Mouse (Mus musculus): Measurements from ENCODE around the gene Epn2. TPM values are rescaled to one million over a fixed set of nuclear protein-coding genes. Genes with fewer than 3 reads are reported as not detected.

The Epn2 gene
- total and polyA plus RNA-seq, 3 experiments, result 7.2 to 13.8 (median 10.1) TPM

- in situ Hi-C loops (cut with MboI; ENCODE audit: low pct_ligation_motif_present, low pct_unique_long_range_greater_than_20kb, low sequenced_read_pairs), result no loop called here
- no peak overlapping the region for H3K27ac ChIP-seq (ENCODE audit: insufficient read depth, low read depth)
- H3K27me3 ChIP-seq (replicated peaks), result peaks cover 27% of the 10 kb centered on the region
- no peaks in the 10 kb centered on the region for H3K9me3 ChIP-seq (replicated peaks; ENCODE audit: low read length)
- no peaks in the 10 kb centered on the region for H3K36me3 ChIP-seq (replicated peaks in 1 of 2; ENCODE audit: control insufficient read depth in 1 of 2, insufficient read depth in 1 of 2, low read length in 1 of 2)
- DNase-seq (ENCODE audit: extremely low read depth), result peak; percentile 31
- H3K4me1 ChIP-seq (ENCODE audit: control insufficient read depth in 1 of 2, insufficient read depth in 2 of 2), result peaks cover 14 to 45% of the 10 kb centered on the region in 2 experiments
- dilution Hi-C loops (cut with MboI; ENCODE audit: extremely low pct_ligation_motif_present, extremely low pct_unique_long_range_greater_than_20kb, low sequenced_read_pairs), result no loop called here
- peak overlapping the region; percentile 6; the same call in 1 of the 2 replicates for H3K4me2 ChIP-seq (ENCODE audit: insufficient read depth, low read depth, poor library complexity, severe bottlenecking)
- H3K4me3 ChIP-seq (replicated peaks in 1 of 3; ENCODE audit: low read depth in 2 of 3, low read length in 2 of 3, poor library complexity in 1 of 3), result no peak overlapping the region
- TF ChIP-seq IRF4 (IDR thresholded peaks at IDR 0.05; ENCODE audit: low read depth, low read length) (no peak), ZNF384 (IDR thresholded peaks at IDR 0.05; ENCODE audit: low read depth, low read length) (peak; percentile 81)
- H3K79me2 ChIP-seq (replicated peaks; ENCODE audit: control insufficient read depth, extremely low read depth, insufficient read depth, poor library complexity, severe bottlenecking), result no peaks in the 10 kb centered on the region; the same call in 1 of the 2 replicates
- H3K9ac ChIP-seq (ENCODE audit: insufficient read depth, low read depth), result no peak overlapping the region
Observed at GRCm38 (mm10) chr11:61564566-61564965, 14.9 kb downstream of the Epn2 start.

- Histone ChIP-seq H3K4me2 (ENCODE audit: insufficient read depth, low read depth, poor library complexity, severe bottlenecking) (peak overlapping the region; percentile 33; the same call in 1 of the 2 replicates), H3K4me1 (ENCODE audit: control insufficient read depth in 1 of 2, insufficient read depth in 2 of 2) (peaks cover 14 to 45% of the 10 kb centered on the region in 2 experiments)
- dilution Hi-C loops (cut with MboI; ENCODE audit: extremely low pct_ligation_motif_present, extremely low pct_unique_long_range_greater_than_20kb, low sequenced_read_pairs), result no loop called here
- TF ChIP-seq GABPA (IDR thresholded peaks at IDR 0.05; ENCODE audit: insufficient replicate concordance, low read depth, low read length), result no peak
- peak; percentile 97 for TF ChIP-seq MEF2A (IDR thresholded peaks at IDR 0.05; ENCODE audit: borderline replicate concordance, low read depth, low read length)
- TF ChIP-seq RCOR1 (conservative IDR thresholded peaks at IDR 0.05; ENCODE audit: low read depth, low read length), result peak; percentile 100
- no peak for TF ChIP-seq NRF1 (IDR thresholded peaks at IDR 0.05; ENCODE audit: low read depth, low read length)
- peak; percentile 99 for TF ChIP-seq JUND (conservative IDR thresholded peaks at IDR 0.05; ENCODE audit: low read depth, low read length)
- no peak for TF ChIP-seq CTCF (conservative IDR thresholded peaks at IDR 0.05 in 1 of 2, IDR thresholded peaks at IDR 0.05 in 1 of 2; ENCODE audit: low read depth in 2 of 2, low read length in 2 of 2)
- TF ChIP-seq PAX5 (IDR thresholded peaks at IDR 0.05; ENCODE audit: low read length), result no peak
- TF ChIP-seq RAD21 (IDR thresholded peaks at IDR 0.05; ENCODE audit: low read depth, low read length), result no peak; the same call in none of the 2 replicates
- TF ChIP-seq ZMIZ1 (IDR thresholded peaks at IDR 0.05; ENCODE audit: low read depth, low read length), result no peak
- peak; percentile 99 for TF ChIP-seq JUN (IDR thresholded peaks at IDR 0.05; ENCODE audit: insufficient read depth, low read depth, low read length)
- TF ChIP-seq POLR2A (IDR thresholded peaks at IDR 0.05; ENCODE audit: low read depth, low read length), result no peak
- TF ChIP-seq HCFC1 (IDR thresholded peaks at IDR 0.05; ENCODE audit: low read depth, low read length), result no peak
- no peak for TF ChIP-seq UBTF (IDR thresholded peaks at IDR 0.05; ENCODE audit: low read depth, low read length)
- TF ChIP-seq MAX (IDR thresholded peaks at IDR 0.05; ENCODE audit: low read length), result peak; percentile 41; the same call in 1 of the 2 replicates
- TF ChIP-seq POLR2AphosphoS2 (IDR thresholded peaks at IDR 0.05; ENCODE audit: low read depth, low read length), result no peak
- TF ChIP-seq EP300 (IDR thresholded peaks at IDR 0.05; ENCODE audit: low read length), result peak; percentile 100
- TF ChIP-seq MXI1 (IDR thresholded peaks at IDR 0.05; ENCODE audit: low read depth, low read length), result peak; percentile 88; the same call in 1 of the 2 replicates
- no peak; the same call in 1 of the 2 replicates for TF ChIP-seq SMC3 (IDR thresholded peaks at IDR 0.05; ENCODE audit: low read depth, low read length)
- TF ChIP-seq IRF4 (IDR thresholded peaks at IDR 0.05; ENCODE audit: low read depth, low read length), result peak; percentile 100
- no peak for TF ChIP-seq USF1 (IDR thresholded peaks at IDR 0.05; ENCODE audit: low read depth, low read length)
- TF ChIP-seq ELF1 (IDR thresholded peaks at IDR 0.05; ENCODE audit: low read depth, low read length), result peak; percentile 75; the same call in 1 of the 2 replicates
- no peak for TF ChIP-seq KAT2A (IDR thresholded peaks at IDR 0.05; ENCODE audit: insufficient replicate concordance, low read length)
- no peak for TF ChIP-seq E2F4 (IDR thresholded peaks at IDR 0.05; ENCODE audit: insufficient replicate concordance, low read depth, low read length)
- peak; percentile 85 for TF ChIP-seq CHD2 (IDR thresholded peaks at IDR 0.05; ENCODE audit: low read length)
- peak; percentile 91 for TF ChIP-seq MAZ (IDR thresholded peaks at IDR 0.05; ENCODE audit: low read depth, low read length)
- peak; percentile 81; the same call in 1 of the 2 replicates for TF ChIP-seq SIN3A (IDR thresholded peaks at IDR 0.05; ENCODE audit: low read length)
- peak; percentile 100 for TF ChIP-seq MAFK (IDR thresholded peaks at IDR 0.05; ENCODE audit: insufficient replicate concordance, low read length)
- no peak for TF ChIP-seq NELFE (IDR thresholded peaks at IDR 0.05; ENCODE audit: low read depth, low read length)
- TF ChIP-seq CHD1 (IDR thresholded peaks at IDR 0.05; ENCODE audit: low read depth, low read length), result no peak
- TF ChIP-seq MYC (IDR thresholded peaks at IDR 0.05; ENCODE audit: low read depth, low read length), result peak; percentile 85
- peak; percentile 93 for TF ChIP-seq ETS1 (conservative IDR thresholded peaks at IDR 0.05; ENCODE audit: low read depth, low read length)
- TF ChIP-seq ZNF384 (IDR thresholded peaks at IDR 0.05; ENCODE audit: low read depth, low read length), result peak; percentile 68; the same call in 1 of the 2 replicates
- TF ChIP-seq TBP (conservative IDR thresholded peaks at IDR 0.05; ENCODE audit: low read depth, low read length), result no peak
Observed at GRCm38 (mm10) chr11:61563939-61564338, 15.5 kb downstream of the Epn2 start.

More at GRCm38 (mm10) chr11:61563939-61564338, 15.5 kb downstream of the Epn2 start:
- Histone ChIP-seq H3K79me2 (replicated peaks; ENCODE audit: control insufficient read depth, extremely low read depth, insufficient read depth, poor library complexity, severe bottlenecking) (no peaks in the 10 kb centered on the region; the same call in 1 of the 2 replicates), H3K9me3 (replicated peaks; ENCODE audit: low read length) (no peaks in the 10 kb centered on the region), H3K9ac (ENCODE audit: insufficient read depth, low read depth) (no peak overlapping the region), H3K27ac (ENCODE audit: insufficient read depth, low read depth) (no peak overlapping the region), H3K27me3 (replicated peaks) (peaks cover 27% of the 10 kb centered on the region), H3K36me3 (replicated peaks in 1 of 2; ENCODE audit: control insufficient read depth in 1 of 2, insufficient read depth in 1 of 2, low read length in 1 of 2) (no peaks in the 10 kb centered on the region), H3K4me3 (replicated peaks in 1 of 3; ENCODE audit: low read depth in 2 of 3, low read length in 2 of 3, poor library complexity in 1 of 3) (peak overlapping the region in 1 of 3 experiments; percentile 21)
- DNase-seq (ENCODE audit: extremely low read depth), result peak; percentile 96
- in situ Hi-C loops (cut with MboI; ENCODE audit: low pct_ligation_motif_present, low pct_unique_long_range_greater_than_20kb, low sequenced_read_pairs), result no loop called here

All from CH12.LX (cell line).